Mouse (Mus musculus) layer of hippocampus, postnatal 36 days (tissue): Measurements from ENCODE around the gene Sec31a. TPM values are rescaled to one million over a fixed set of nuclear protein-coding genes. Genes with fewer than 3 reads are reported as not detected.
A peak's percentile ranks its signal among the peaks of the same experiment; 100 is the strongest.

ENCODE experiments used
- DNase-seq, 2 experiments: peaks; one replicate each; pipeline ENCODE4 v3.0.0; 2022
- total RNA-seq, 2 experiments: library from RNA; stranded (reverse); gene quantifications; 2 replicates each; pipeline ENCODE4 v1.2.3; 2021

Sec31a gene
- total RNA-seq, 2 experiments from 2014 or later = 95.7 to 112 TPM

- DNase-seq = no peak
Observed at GRCm38 (mm10) chr5:100349287-100350215, 66.5 kb downstream of the Sec31a start.

- no peak for DNase-seq
Observed at GRCm38 (mm10) chr5:100345118-100345517, 70.9 kb downstream of the Sec31a start.

- DNase-seq = no peak
Observed at GRCm38 (mm10) chr5:100343087-100343486, 72.9 kb downstream of the Sec31a start.

GRCm38 (mm10) chr5:100342422-100342821, 73.6 kb downstream of the Sec31a start:
- no peak for DNase-seq

- DNase-seq = no peak
Observed at GRCm38 (mm10) chr5:100341042-100341441, 75.0 kb downstream of the Sec31a start.

GRCm38 (mm10) chr5:100337852-100338251, 78.2 kb downstream of the Sec31a start:
- no peak for DNase-seq

GRCm38 (mm10) chr5:100336876-100337275, 79.2 kb downstream of the Sec31a start:
- no peak for DNase-seq

- DNase-seq = peak in 1 of 2 experiments; percentile 35
Observed at GRCm38 (mm10) chr5:100335581-100336080, 80.4 kb downstream of the Sec31a start.

GRCm38 (mm10) chr5:100334686-100335085, 81.3 kb downstream of the Sec31a start:
- DNase-seq = no peak

- no peak for DNase-seq
Observed at GRCm38 (mm10) chr5:100333607-100334380, 82.2 kb downstream of the Sec31a start.

- DNase-seq = no peak
Observed at GRCm38 (mm10) chr5:100332300-100333004, 83.6 kb downstream of the Sec31a start.

- DNase-seq = no peak
Observed at GRCm38 (mm10) chr5:100331636-100332035, 84.4 kb downstream of the Sec31a start.

GRCm38 (mm10) chr5:100322081-100322480, 94.0 kb downstream of the Sec31a start:
- peak; percentile 75 for DNase-seq

GRCm38 (mm10) chr5:100317842-100318241, 98.2 kb downstream of the Sec31a start:
- no peak for DNase-seq

GRCm38 (mm10) chr5:100317010-100317409, 99.0 kb downstream of the Sec31a start:
- no peak for DNase-seq

- no peak for DNase-seq
Observed at GRCm38 (mm10) chr5:100315646-100316045, 100.4 kb downstream of the Sec31a start.

GRCm38 (mm10) chr5:100312391-100312790, 103.6 kb downstream of the Sec31a start:
- DNase-seq = no peak

Other genes with a start within 250 kb of the Sec31a start
- 10 to 100 TPM; 17.5 to 20.2 TPM for gene Lin54, start 84.4 kb upstream of the Sec31a start, total RNA-seq
- gene Cops4, start 102.1 kb upstream of the Sec31a start, total RNA-seq = 10 to 100 TPM; 82.2 to 85.0 TPM
- not detected for gene Plac8, start 156.0 kb upstream of the Sec31a start, total RNA-seq